Mouse (Mus musculus): Measurements from ENCODE around the gene Ddx18.

Gene Ddx18

GRCm38 (mm10) chr1:121567521-121568489, at the start of gene Ddx18:
Gene Ddx18 (minus strand): TSS chr1:121567989.
- peak; percentile 90 for DNase-seq (ENCODE audit: low spot score)

- no peak for DNase-seq (ENCODE audit: low spot score)
Observed at GRCm38 (mm10) chr1:121608000-121608399, 40.2 kb upstream of the Ddx18 start.

GRCm38 (mm10) chr1:121605118-121605517, 37.3 kb upstream of the Ddx18 start:
- DNase-seq (ENCODE audit: low spot score) = no peak

- no peak for DNase-seq (ENCODE audit: low spot score)
Observed at GRCm38 (mm10) chr1:121601893-121602292, 34.1 kb upstream of the Ddx18 start.

GRCm38 (mm10) chr1:121601084-121601483, 33.3 kb upstream of the Ddx18 start:
- peak; percentile 15 for DNase-seq (ENCODE audit: low spot score)

GRCm38 (mm10) chr1:121598421-121598820, 30.6 kb upstream of the Ddx18 start:
- DNase-seq (ENCODE audit: low spot score) = no peak

- DNase-seq (ENCODE audit: low spot score) = no peak
Observed at GRCm38 (mm10) chr1:121596951-121597625, 29.3 kb upstream of the Ddx18 start.

- no peak for DNase-seq (ENCODE audit: low spot score)
Observed at GRCm38 (mm10) chr1:121584838-121585237, 17.0 kb upstream of the Ddx18 start.

GRCm38 (mm10) chr1:121581133-121581855, 13.5 kb upstream of the Ddx18 start:
- DNase-seq (ENCODE audit: low spot score) = no peak

- DNase-seq (ENCODE audit: low spot score) = no peak
Observed at GRCm38 (mm10) chr1:121577491-121577890, 9.7 kb upstream of the Ddx18 start.

GRCm38 (mm10) chr1:121570522-121570921, 2.7 kb upstream of the Ddx18 start:
- no peak for DNase-seq (ENCODE audit: low spot score)

GRCm38 (mm10) chr1:121557861-121558260, 9.9 kb downstream of the Ddx18 start:
- no peak for DNase-seq (ENCODE audit: low spot score)

- no peak for DNase-seq (ENCODE audit: low spot score)
Observed at GRCm38 (mm10) chr1:121551457-121551835, 16.3 kb downstream of the Ddx18 start.

GRCm38 (mm10) chr1:121550801-121551456, 16.9 kb downstream of the Ddx18 start:
- no peak for DNase-seq (ENCODE audit: low spot score)

- DNase-seq (ENCODE audit: low spot score) = no peak
Observed at GRCm38 (mm10) chr1:121549456-121549855, 18.3 kb downstream of the Ddx18 start.

- no peak for DNase-seq (ENCODE audit: low spot score)
Observed at GRCm38 (mm10) chr1:121548667-121549066, 19.1 kb downstream of the Ddx18 start.

GRCm38 (mm10) chr1:121546844-121547243, 20.9 kb downstream of the Ddx18 start:
- DNase-seq (ENCODE audit: low spot score) = no peak

GRCm38 (mm10) chr1:121540361-121540760, 27.4 kb downstream of the Ddx18 start:
- DNase-seq (ENCODE audit: low spot score) = no peak

- no peak for DNase-seq (ENCODE audit: low spot score)
Observed at GRCm38 (mm10) chr1:121531439-121531838, 36.4 kb downstream of the Ddx18 start.

GRCm38 (mm10) chr1:121529286-121529685, 38.5 kb downstream of the Ddx18 start:
- no peak for DNase-seq (ENCODE audit: low spot score)

GRCm38 (mm10) chr1:121528399-121528720, 39.4 kb downstream of the Ddx18 start, which contains the start of gene Htr5b:
Gene Htr5b (minus strand): TSS chr1:121528465.
- no peak for DNase-seq (ENCODE audit: low spot score)
